Mouse (Mus musculus): Measurements from ENCODE around the gene Fndc3b. TPM values are rescaled to one million over a fixed set of nuclear protein-coding genes. Genes with fewer than 3 reads are reported as not detected.

The Fndc3b gene
- polyA plus RNA-seq, 1 experiment from 2014 or later, result 10.5 TPM

- Histone ChIP-seq H3K27me3 (ENCODE audit: control insufficient read depth, insufficient read depth, low read length) (no peaks in the 10 kb centered on the region), H3K9ac (replicated peaks; ENCODE audit: low read length) (no peak overlapping the region), H3K4me2 (ENCODE audit: low read depth, low read length) (no peak overlapping the region), H3K4me3 (ENCODE audit: low read depth, low read length) (no peak overlapping the region), H3K9me3 (replicated peaks; ENCODE audit: control insufficient read depth, low read length) (no peaks in the 10 kb centered on the region), H3K36me3 (replicated peaks; ENCODE audit: control insufficient read depth, insufficient read depth, low read depth, low read length) (no peaks in the 10 kb centered on the region), H3K4me1 (ENCODE audit: control insufficient read depth, insufficient read depth, low read length) (peaks cover 3% of the 10 kb centered on the region), H3K27ac (replicated peaks; ENCODE audit: low read depth, low read length) (no peak overlapping the region)
- DNase-seq (ENCODE audit: low spot score), result no peak
- no peak for ATAC-seq (replicated peaks; ENCODE audit: insufficient number of reproducible peaks, low FRiP score, low TSS enrichment, low read depth)
- 75% methylated on average over 4 of the region's 4 CpGs for WGBS
Observed at GRCm38 (mm10) chr3:27613011-27613410, 98.1 kb downstream of the Fndc3b start.

- H3K36me3 ChIP-seq (replicated peaks; ENCODE audit: control insufficient read depth, insufficient read depth, low read depth, low read length), result no peaks in the 10 kb centered on the region
- 88% methylated on average over 5 of the region's 5 CpGs for WGBS
- DNase-seq (ENCODE audit: low spot score) (no peak), ATAC-seq (replicated peaks; ENCODE audit: insufficient number of reproducible peaks, low FRiP score, low TSS enrichment, low read depth) (no peak)
- no peak overlapping the region for H3K27ac ChIP-seq (replicated peaks; ENCODE audit: low read depth, low read length)
- H3K4me1 ChIP-seq (ENCODE audit: control insufficient read depth, insufficient read depth, low read length), result peaks cover 9% of the 10 kb centered on the region
- no peaks in the 10 kb centered on the region for H3K27me3 ChIP-seq (ENCODE audit: control insufficient read depth, insufficient read depth, low read length)
- H3K4me3 ChIP-seq (ENCODE audit: low read depth, low read length), result no peak overlapping the region
- no peak overlapping the region for H3K9ac ChIP-seq (replicated peaks; ENCODE audit: low read length)
- H3K9me3 ChIP-seq (replicated peaks; ENCODE audit: control insufficient read depth, low read length), result no peaks in the 10 kb centered on the region
- no peak overlapping the region for H3K4me2 ChIP-seq (ENCODE audit: low read depth, low read length)
Observed at GRCm38 (mm10) chr3:27611986-27612385, 99.1 kb downstream of the Fndc3b start.

- ATAC-seq (replicated peaks; ENCODE audit: insufficient number of reproducible peaks, low FRiP score, low TSS enrichment, low read depth) (no peak), DNase-seq (ENCODE audit: low spot score) (no peak)
- Histone ChIP-seq H3K4me3 (ENCODE audit: low read depth, low read length) (no peak overlapping the region), H3K27me3 (ENCODE audit: control insufficient read depth, insufficient read depth, low read length) (no peaks in the 10 kb centered on the region), H3K36me3 (replicated peaks; ENCODE audit: control insufficient read depth, insufficient read depth, low read depth, low read length) (no peaks in the 10 kb centered on the region), H3K4me2 (ENCODE audit: low read depth, low read length) (no peak overlapping the region), H3K9me3 (replicated peaks; ENCODE audit: control insufficient read depth, low read length) (no peaks in the 10 kb centered on the region), H3K9ac (replicated peaks; ENCODE audit: low read length) (no peak overlapping the region), H3K4me1 (ENCODE audit: control insufficient read depth, insufficient read depth, low read length) (peaks cover 6% of the 10 kb centered on the region), H3K27ac (replicated peaks; ENCODE audit: low read depth, low read length) (no peak overlapping the region)
- WGBS, result 69% methylated on average over 4 of the region's 4 CpGs
Observed at GRCm38 (mm10) chr3:27610547-27610946, 100.6 kb downstream of the Fndc3b start.

- no peak for ATAC-seq (replicated peaks; ENCODE audit: insufficient number of reproducible peaks, low FRiP score, low TSS enrichment, low read depth)
- Histone ChIP-seq H3K36me3 (replicated peaks; ENCODE audit: control insufficient read depth, insufficient read depth, low read depth, low read length) (no peaks in the 10 kb centered on the region), H3K9me3 (replicated peaks; ENCODE audit: control insufficient read depth, low read length) (no peaks in the 10 kb centered on the region), H3K9ac (replicated peaks; ENCODE audit: low read length) (no peak overlapping the region), H3K27ac (replicated peaks; ENCODE audit: low read depth, low read length) (no peak overlapping the region), H3K4me2 (ENCODE audit: low read depth, low read length) (no peak overlapping the region), H3K4me1 (ENCODE audit: control insufficient read depth, insufficient read depth, low read length) (peaks cover 6% of the 10 kb centered on the region), H3K4me3 (ENCODE audit: low read depth, low read length) (no peak overlapping the region), H3K27me3 (ENCODE audit: control insufficient read depth, insufficient read depth, low read length) (no peaks in the 10 kb centered on the region)
- WGBS, result 53% methylated on average over 1 of the region's 1 CpGs
- no peak for DNase-seq (ENCODE audit: low spot score)
Observed at GRCm38 (mm10) chr3:27610089-27610488, 101.0 kb downstream of the Fndc3b start.

GRCm38 (mm10) chr3:27607796-27608151, 103.3 kb downstream of the Fndc3b start:
- Histone ChIP-seq H3K4me1 (ENCODE audit: control insufficient read depth, insufficient read depth, low read length) (peaks cover 6% of the 10 kb centered on the region), H3K36me3 (replicated peaks; ENCODE audit: control insufficient read depth, insufficient read depth, low read depth, low read length) (no peaks in the 10 kb centered on the region), H3K9me3 (replicated peaks; ENCODE audit: control insufficient read depth, low read length) (no peaks in the 10 kb centered on the region), H3K9ac (replicated peaks; ENCODE audit: low read length) (no peak overlapping the region), H3K27me3 (ENCODE audit: control insufficient read depth, insufficient read depth, low read length) (no peaks in the 10 kb centered on the region), H3K4me3 (ENCODE audit: low read depth, low read length) (no peak overlapping the region), H3K4me2 (ENCODE audit: low read depth, low read length) (no peak overlapping the region), H3K27ac (replicated peaks; ENCODE audit: low read depth, low read length) (no peak overlapping the region)
- no peak for DNase-seq (ENCODE audit: low spot score)
- WGBS, result 62% methylated on average over 7 of the region's 7 CpGs
- no peak for ATAC-seq (replicated peaks; ENCODE audit: insufficient number of reproducible peaks, low FRiP score, low TSS enrichment, low read depth)

- Histone ChIP-seq H3K4me3 (ENCODE audit: low read depth, low read length) (no peak overlapping the region), H3K9ac (replicated peaks; ENCODE audit: low read length) (no peak overlapping the region), H3K9me3 (replicated peaks; ENCODE audit: control insufficient read depth, low read length) (no peaks in the 10 kb centered on the region), H3K36me3 (replicated peaks; ENCODE audit: control insufficient read depth, insufficient read depth, low read depth, low read length) (no peaks in the 10 kb centered on the region), H3K27ac (replicated peaks; ENCODE audit: low read depth, low read length) (no peak overlapping the region; the same call in 1 of the 2 replicates), H3K4me1 (ENCODE audit: control insufficient read depth, insufficient read depth, low read length) (peaks cover 6% of the 10 kb centered on the region), H3K27me3 (ENCODE audit: control insufficient read depth, insufficient read depth, low read length) (no peaks in the 10 kb centered on the region), H3K4me2 (ENCODE audit: low read depth, low read length) (no peak overlapping the region)
- peak; percentile 50 for DNase-seq (ENCODE audit: low spot score)
- peak; percentile 73; the same call in 1 of the 2 replicates for ATAC-seq (replicated peaks; ENCODE audit: insufficient number of reproducible peaks, low FRiP score, low TSS enrichment, low read depth)
- 48% methylated on average over 9 of the region's 9 CpGs for WGBS
Observed at GRCm38 (mm10) chr3:27607081-27607795, 103.9 kb downstream of the Fndc3b start.

GRCm38 (mm10) chr3:27606626-27607025, 104.5 kb downstream of the Fndc3b start:
- DNase-seq (ENCODE audit: low spot score) (no peak), ATAC-seq (replicated peaks; ENCODE audit: insufficient number of reproducible peaks, low FRiP score, low TSS enrichment, low read depth) (no peak)
- Histone ChIP-seq H3K9ac (replicated peaks; ENCODE audit: low read length) (no peak overlapping the region), H3K27ac (replicated peaks; ENCODE audit: low read depth, low read length) (no peak overlapping the region), H3K4me2 (ENCODE audit: low read depth, low read length) (no peak overlapping the region), H3K27me3 (ENCODE audit: control insufficient read depth, insufficient read depth, low read length) (no peaks in the 10 kb centered on the region), H3K4me3 (ENCODE audit: low read depth, low read length) (no peak overlapping the region), H3K9me3 (replicated peaks; ENCODE audit: control insufficient read depth, low read length) (no peaks in the 10 kb centered on the region), H3K36me3 (replicated peaks; ENCODE audit: control insufficient read depth, insufficient read depth, low read depth, low read length) (no peaks in the 10 kb centered on the region), H3K4me1 (ENCODE audit: control insufficient read depth, insufficient read depth, low read length) (peaks cover 6% of the 10 kb centered on the region)
- WGBS, result 77% methylated on average over 6 of the region's 6 CpGs

GRCm38 (mm10) chr3:27605613-27606012, 105.5 kb downstream of the Fndc3b start:
- Histone ChIP-seq H3K36me3 (replicated peaks; ENCODE audit: control insufficient read depth, insufficient read depth, low read depth, low read length) (no peaks in the 10 kb centered on the region), H3K27ac (replicated peaks; ENCODE audit: low read depth, low read length) (no peak overlapping the region), H3K27me3 (ENCODE audit: control insufficient read depth, insufficient read depth, low read length) (no peaks in the 10 kb centered on the region), H3K4me1 (ENCODE audit: control insufficient read depth, insufficient read depth, low read length) (peaks cover 8% of the 10 kb centered on the region), H3K9ac (replicated peaks; ENCODE audit: low read length) (no peak overlapping the region), H3K4me2 (ENCODE audit: low read depth, low read length) (no peak overlapping the region), H3K4me3 (ENCODE audit: low read depth, low read length) (no peak overlapping the region), H3K9me3 (replicated peaks; ENCODE audit: control insufficient read depth, low read length) (no peaks in the 10 kb centered on the region)
- ATAC-seq (replicated peaks; ENCODE audit: insufficient number of reproducible peaks, low FRiP score, low TSS enrichment, low read depth) (no peak), DNase-seq (ENCODE audit: low spot score) (no peak)
- 88% methylated on average over 4 of the region's 4 CpGs for WGBS
